Mouse (Mus musculus) layer of hippocampus, adult 2 months (tissue): Measurements from ENCODE around the gene Dpep1. TPM values are rescaled to one million over a fixed set of nuclear protein-coding genes. Genes with fewer than 3 reads are reported as not detected.
"Not testable (repeated sequence)": the region's sequence is repeated elsewhere in the genome, so short reads cannot be mapped to it uniquely, and the experiment has no call there.

Source experiments
- DNase-seq, 2 experiments: peaks; one replicate each; pipeline ENCODE4 v3.0.0; 2022; ENCODE audit warnings: low spot score in 2 of 2
- H3K27ac ChIP-seq: fragments of 200-600 bp; 2 replicates; pipeline ENCODE4 v1.8.1; 2022
- H3K4me3 ChIP-seq: fragments of 200-600 bp; 2 replicates; pipeline ENCODE4 v1.8.1; 2022; ENCODE audit warnings: mild to moderate bottlenecking
- CTCF ChIP-seq: fragments of 200-600 bp; conservative IDR thresholded peaks from 2 replicates; pipeline ENCODE4 v1.8.1; 2022; ENCODE audit warnings: antibody characterized with exemption, mild to moderate bottlenecking, moderate library complexity
- total RNA-seq, 2 experiments: library from RNA; stranded (reverse); gene quantifications; 2 replicates each; pipeline ENCODE4 v1.2.3; 2021

Gene Dpep1
- total RNA-seq, 2 experiments from 2014 or later, result 0.37 TPM; not detected in 1

GRCm38 (mm10) chr8:123188006-123188405 is 2.0 kb downstream of the Dpep1 start:
- no peak for TF ChIP-seq CTCF
- Histone ChIP-seq H3K27ac (no peak overlapping the region), H3K4me3 (no peak overlapping the region)
- DNase-seq, result no peak

GRCm38 (mm10) chr8:123188841-123189240 is 2.8 kb downstream of the Dpep1 start:
- H3K4me3 ChIP-seq, result no peak overlapping the region
- DNase-seq, result no peak
- no peak for TF ChIP-seq CTCF
- H3K27ac ChIP-seq, result no peak overlapping the region

GRCm38 (mm10) chr8:123190678-123191077 is 4.6 kb downstream of the Dpep1 start:
- H3K27ac ChIP-seq, result peak overlapping the region; percentile 80
- peak; percentile 81 to 82 for DNase-seq
- H3K4me3 ChIP-seq, result no peak overlapping the region
- TF ChIP-seq CTCF, result peak; percentile 77

- TF ChIP-seq CTCF, result no peak
- no peak for DNase-seq
- no peak overlapping the region for H3K4me3 ChIP-seq
Observed at GRCm38 (mm10) chr8:123191908-123192307, 5.9 kb downstream of the Dpep1 start.

GRCm38 (mm10) chr8:123193771-123194170 is 7.7 kb downstream of the Dpep1 start:
- Histone ChIP-seq H3K4me3 (no peak overlapping the region), H3K27ac (no peak overlapping the region)
- TF ChIP-seq CTCF, result no peak
- DNase-seq, result no peak

More at GRCm38 (mm10) chr8:123191908-123192307, 5.9 kb downstream of the Dpep1 start:
- H3K27ac ChIP-seq, result no peak overlapping the region

GRCm38 (mm10) chr8:123197016-123197415 is 11.0 kb downstream of the Dpep1 start:
- not testable (repeated sequence) for DNase-seq, H3K27ac ChIP-seq, H3K4me3 ChIP-seq

GRCm38 (mm10) chr8:123199864-123200263 is 13.8 kb downstream of the Dpep1 start:
- TF ChIP-seq CTCF, result no peak
- no peak for DNase-seq
- no peak overlapping the region for H3K4me3 ChIP-seq
- H3K27ac ChIP-seq, result no peak overlapping the region

- peak; percentile 65 to 89 for DNase-seq
- Histone ChIP-seq H3K27ac (no peak overlapping the region), H3K4me3 (no peak overlapping the region)
- peak; percentile 97 for TF ChIP-seq CTCF
Observed at GRCm38 (mm10) chr8:123202288-123202687, 16.2 kb downstream of the Dpep1 start.

GRCm38 (mm10) chr8:123203571-123203970 is 17.5 kb downstream of the Dpep1 start:
- Histone ChIP-seq H3K4me3 (no peak overlapping the region), H3K27ac (no peak overlapping the region)
- no peak for TF ChIP-seq CTCF
- DNase-seq, result no peak

- Histone ChIP-seq H3K4me3 (peak overlapping the region; percentile 84), H3K27ac (peak overlapping the region; percentile 91)
- TF ChIP-seq CTCF, result no peak
- DNase-seq, result no peak
Observed at GRCm38 (mm10) chr8:123211876-123212275, 25.8 kb downstream of the Dpep1 start.

GRCm38 (mm10) chr8:123212321-123213117 is 26.5 kb downstream of the Dpep1 start, which contains the start of the genes Chmp1a and Spata33:
Gene Chmp1a (minus strand): TSS chr8:123212763.
Gene Spata33 (plus strand): TSS chr8:123212832.
- peak within 1 kb of the TSS; percentile 84 for H3K4me3 ChIP-seq
- peak; percentile 80 to 83 for DNase-seq
- peak within 1 kb of the TSS; percentile 91 for H3K27ac ChIP-seq
- TF ChIP-seq CTCF, result peak; percentile 86

GRCm38 (mm10) chr8:123213118-123213772 is 27.2 kb downstream of the Dpep1 start:
- peak; percentile 1; the same call in 1 of the 2 replicates for TF ChIP-seq CTCF
- peak overlapping the region; percentile 84 for H3K4me3 ChIP-seq
- peak overlapping the region; percentile 91 for H3K27ac ChIP-seq
- DNase-seq, result no peak

GRCm38 (mm10) chr8:123215430-123215829 is 29.4 kb downstream of the Dpep1 start:
- no peak for DNase-seq

More at GRCm38 (mm10) chr8:123215430-123215829, 29.4 kb downstream of the Dpep1 start:
- Histone ChIP-seq H3K4me3 (no peak overlapping the region), H3K27ac (no peak overlapping the region)
- no peak for TF ChIP-seq CTCF
